Mouse (Mus musculus) heart, postnatal 10 days (tissue): Measurements from ENCODE around the gene S100a13. TPM values are rescaled to one million over a fixed set of nuclear protein-coding genes. Genes with fewer than 3 reads are reported as not detected.

ENCODE experiments used
- DNase-seq, 2 experiments: peaks; one replicate each; pipeline ENCODE4 v3.0.0; 2021
- intact Hi-C: fragments of 180-260 bp; cut with DNase I; formaldehyde crosslinking; loops from one replicate; pipeline ENCODE4 v1.15.1; 2025
- total RNA-seq, 2 experiments: library from RNA; stranded (reverse); gene quantifications; 2 replicates each; pipeline ENCODE4 v1.2.3; 2021

Gene S100a13
- total RNA-seq, result 10 to 100 TPM; 40.6 to 42.3 TPM

- intact Hi-C loops, result no loop called here
- DNase-seq, result peak; percentile 83 to 87
Observed at GRCm38 (mm10) chr3:90513796-90514590, at the start of gene S100a13, which contains the start of gene S100a1. S100a13 (plus strand) TSS chr3:90514435. S100a1 (minus strand) TSS chr3:90514392.

DNA sequence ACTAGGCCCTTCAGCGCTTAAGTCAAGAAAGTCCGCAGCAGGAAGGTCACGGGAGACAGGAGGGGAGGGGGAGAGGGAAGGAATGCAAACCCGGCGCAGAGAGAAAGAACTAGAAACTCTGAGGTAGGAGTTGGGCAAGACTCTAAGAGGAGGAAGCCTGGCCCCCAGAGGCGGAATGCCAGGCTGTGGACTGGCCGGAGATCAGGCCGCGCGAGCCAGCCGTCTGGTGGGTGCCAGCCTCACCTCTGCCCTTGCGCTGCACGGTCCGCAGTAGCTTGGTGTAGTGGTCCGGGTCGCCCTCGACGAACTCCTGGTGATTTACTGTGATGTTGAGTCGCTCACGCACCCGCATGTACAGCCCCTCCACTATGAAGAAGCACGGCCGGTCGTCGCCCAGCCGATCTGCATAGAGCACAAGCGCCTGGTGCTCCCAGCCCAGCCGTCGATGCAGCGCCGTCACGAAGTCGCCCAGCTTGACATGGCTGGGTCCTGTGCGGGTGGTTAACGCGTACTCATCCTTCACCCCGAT, 49.6 kb upstream of the S100a13 start:
- DNase-seq, result peak; percentile 34 to 56
- intact Hi-C loops, result loop anchor here (1.0 to 5.0 kb wide), 2 partner anchors 16 to 32 kb away; partner anchors contain the start of gene Ints3

- DNase-seq, result peak; percentile 54 to 64
- intact Hi-C loops, result loop anchor here (1.0 to 5.0 kb wide), 2 partner anchors 17 to 33 kb away; partner anchors contain the start of gene Ints3
Observed at GRCm38 (mm10) chr3:90465081-90465685, 49.1 kb upstream of the S100a13 start.

- intact Hi-C loops, result loop anchor here (1.0 to 5.0 kb wide), 3 partner anchors 17 to 53 kb away; partner anchors contain the start of gene Ints3
- DNase-seq, result peak; percentile 61 to 64
Observed at GRCm38 (mm10) chr3:90465686-90466310, 48.4 kb upstream of the S100a13 start, which contains the start of gene Npr1. Npr1 (minus strand) TSS chr3:90465866.

- peak; percentile 82 to 85 for DNase-seq
- intact Hi-C loops, result loop anchor here (1.0 to 5.0 kb wide), 2 partner anchors 34 to 54 kb away; partner anchors contain the start of gene Ints3
Observed at GRCm38 (mm10) chr3:90466311-90466766, 47.9 kb upstream of the S100a13 start.

- intact Hi-C loops, result loop anchor here (5.0 kb wide), 1 partner anchor 35 kb away; the partner anchor contains the start of gene Ints3
- no peak for DNase-seq
Observed at GRCm38 (mm10) chr3:90467618-90468300, 46.5 kb upstream of the S100a13 start.

GRCm38 (mm10) chr3:90472213-90472612, 42.0 kb upstream of the S100a13 start:
- intact Hi-C loops, result no loop called here
- DNase-seq, result peak; percentile 50 to 65

DNA sequence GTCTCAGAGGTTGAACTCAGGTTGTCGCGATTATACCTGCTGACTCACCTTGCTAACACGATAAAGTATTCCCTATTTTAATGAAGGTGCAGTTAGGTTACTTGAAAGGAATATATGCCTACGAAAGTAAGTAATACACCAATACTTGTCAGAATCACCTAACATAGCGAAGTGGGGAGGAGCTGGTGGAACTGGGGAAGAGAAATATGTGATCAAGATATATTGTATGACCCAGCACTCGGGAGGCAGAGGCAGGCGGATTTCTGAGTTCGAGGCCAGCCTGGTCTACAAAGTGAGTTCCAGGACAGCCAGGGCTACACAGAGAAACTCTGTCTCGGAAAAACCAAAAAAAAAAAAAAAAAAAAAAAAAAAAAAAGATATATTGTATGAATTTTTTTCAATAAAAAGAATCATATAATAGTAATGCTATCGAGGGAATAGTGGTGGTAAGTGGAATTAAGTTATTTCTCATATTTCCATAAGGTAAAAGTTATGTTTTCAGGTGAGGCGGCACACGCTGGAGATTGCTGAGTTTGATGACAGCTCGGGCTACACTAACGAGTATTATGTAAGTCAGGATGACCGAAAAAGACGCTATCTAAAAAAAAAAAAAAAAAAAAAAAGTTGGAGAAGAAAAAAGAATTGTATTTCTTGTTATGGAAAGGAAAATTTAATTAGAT, 38.9 kb upstream of the S100a13 start:
- intact Hi-C loops, result no loop called here
- peak in 1 of 2 experiments; percentile 12 for DNase-seq

GRCm38 (mm10) chr3:90475831-90476611, 38.2 kb upstream of the S100a13 start, which contains the start of gene Ilf2:
Ilf2 (plus strand) TSS chr3:90476126.
- peak; percentile 97 to 98 for DNase-seq
- intact Hi-C loops, result no loop called here

GRCm38 (mm10) chr3:90486998-90487397, 27.2 kb upstream of the S100a13 start:
- intact Hi-C loops, result no loop called here
- DNase-seq, result no peak

DNA sequence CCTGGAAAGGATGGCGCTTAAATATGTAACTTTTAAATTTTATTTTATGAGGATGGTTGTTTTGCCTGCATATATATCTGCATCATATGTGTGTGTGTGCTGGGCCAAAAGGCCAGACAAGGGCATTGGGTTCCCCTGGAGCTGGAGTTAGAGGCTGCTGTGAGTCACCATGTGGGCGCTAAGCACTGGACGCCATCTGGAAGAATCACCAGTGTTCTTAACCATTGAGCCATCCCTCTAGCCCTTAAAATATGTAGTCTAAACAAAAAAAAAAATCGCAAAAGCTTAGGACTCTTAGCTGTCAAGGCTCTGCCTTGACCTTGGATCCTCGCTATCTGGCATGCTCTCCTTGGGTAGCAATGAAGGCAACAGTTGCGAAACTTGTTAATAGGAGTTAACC, 25.7 kb upstream of the S100a13 start:
- intact Hi-C loops, result no loop called here
- no peak for DNase-seq

DNA sequence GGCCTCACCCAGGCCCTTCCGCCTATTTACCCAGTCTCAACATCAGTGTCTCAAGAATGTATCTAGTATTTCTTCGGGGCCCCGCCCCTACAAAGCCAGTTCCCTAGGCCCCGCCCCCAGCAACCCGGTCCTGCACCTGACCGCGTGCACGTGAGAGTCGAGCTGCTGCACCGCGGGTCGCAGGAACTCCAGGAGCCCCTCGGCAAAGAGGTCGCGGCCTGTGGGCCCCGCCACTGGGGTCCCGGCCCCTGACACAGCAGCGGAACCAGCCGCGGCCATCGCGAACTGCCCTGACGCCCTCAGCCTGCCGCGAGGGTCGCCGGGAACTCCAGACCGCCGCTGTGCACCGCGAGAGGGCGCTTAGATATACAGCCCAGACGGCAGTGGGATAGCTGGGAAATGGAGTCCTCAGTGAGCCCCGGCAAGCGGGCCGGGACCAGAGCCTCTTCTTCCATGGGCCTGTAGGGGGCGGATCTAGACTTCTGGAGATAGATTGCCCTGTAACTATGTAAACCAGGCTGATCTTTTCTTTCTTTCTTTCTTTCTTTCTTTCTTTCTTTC, 23.5 kb upstream of the S100a13 start, which contains the start of gene Snapin:
Gene Snapin, minus strand, starts transcription at position 338 of the 561 bp plus-strand sequence.
- peak; percentile 98 for DNase-seq
- intact Hi-C loops, result loop anchor here (1.0 to 5.0 kb wide), 3 partner anchors 124 to 217 kb away; no protein-coding TSS in a partner anchor

- intact Hi-C loops, result loop anchor here (1.0 to 5.0 kb wide), 3 partner anchors 123 to 216 kb away; no protein-coding TSS in a partner anchor
- peak; percentile 45 to 54 for DNase-seq
Observed at GRCm38 (mm10) chr3:90491350-90491749, 22.9 kb upstream of the S100a13 start.

GRCm38 (mm10) chr3:90493831-90494540, 20.2 kb upstream of the S100a13 start:
- no peak for DNase-seq
- intact Hi-C loops, result loop anchor here (5.0 kb wide), 1 partner anchor 213 kb away; no protein-coding TSS in a partner anchor

GRCm38 (mm10) chr3:90495850-90496525, 18.2 kb upstream of the S100a13 start:
- no peak for DNase-seq
- intact Hi-C loops, result no loop called here

- no peak for DNase-seq
- intact Hi-C loops, result no loop called here
Observed at GRCm38 (mm10) chr3:90497597-90497996, 16.6 kb upstream of the S100a13 start.

- no peak for DNase-seq
- intact Hi-C loops, result no loop called here
Observed at GRCm38 (mm10) chr3:90503444-90503843, 10.8 kb upstream of the S100a13 start.
